Mouse (Mus musculus): ENCODE results near the gene Abcb10.

Abcb10 gene

DNA sequence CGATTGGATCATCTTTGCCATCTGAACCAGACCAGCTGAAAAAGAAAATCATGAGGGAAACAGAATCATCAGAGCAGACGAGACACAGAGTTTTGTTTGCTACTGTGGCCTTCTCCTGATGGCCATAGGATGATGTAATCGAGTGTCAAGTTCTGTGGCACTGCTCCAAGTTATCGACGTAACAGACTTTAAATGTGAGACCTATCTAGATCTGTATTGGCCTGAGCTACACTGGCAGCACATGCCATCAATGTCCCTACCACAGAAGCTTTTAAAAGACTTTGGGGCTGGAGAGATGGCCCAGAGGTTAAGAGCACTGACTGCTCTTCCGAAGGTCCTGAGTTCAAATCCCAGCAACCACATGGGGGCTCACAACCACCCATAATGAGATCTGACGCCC, 80.3 kb downstream of the Abcb10 start:
- DNase-seq (ENCODE audit: low spot score): peak; percentile 96
